Mouse (Mus musculus): ENCODE measurements around the gene Psmd3.

Gene Psmd3

GRCm38 (mm10) chr11:98744456-98745019, 62.2 kb downstream of the Psmd3 start:
- DNase-seq (ENCODE audit: low spot score in 2 of 2), result no peak
